Mouse (Mus musculus): ENCODE data around the gene Ckap2. TPM values are rescaled to one million over a fixed set of nuclear protein-coding genes. Genes with fewer than 3 reads are reported as not detected.

Ckap2 gene
- polyA plus RNA-seq, 1 experiment: 168 TPM

GRCm38 (mm10) chr8:22132062-22132461, 53.6 kb downstream of the Ckap2 start:
- no peak overlapping the region for H3K4me3 ChIP-seq (ENCODE audit: low read depth, low read length)
- H3K27ac ChIP-seq (ENCODE audit: insufficient read depth, low read length): no peak overlapping the region
- H3K36me3 ChIP-seq (ENCODE audit: control insufficient read depth, insufficient read depth, low read length, poor library complexity, severe bottlenecking): no peaks in the 10 kb centered on the region
- no peak overlapping the region for H3K9ac ChIP-seq (ENCODE audit: low read depth, poor library complexity, severe bottlenecking)
- H3K9me3 ChIP-seq (replicated peaks; ENCODE audit: control insufficient read depth, insufficient read depth, low read length, poor library complexity, severe bottlenecking): no peaks in the 10 kb centered on the region
- H3K4me1 ChIP-seq (ENCODE audit: control insufficient read depth, insufficient read depth, low read length): peaks cover 4% of the 10 kb centered on the region
- no peaks in the 10 kb centered on the region for H3K27me3 ChIP-seq (ENCODE audit: control insufficient read depth, insufficient read depth, low read length, poor library complexity, severe bottlenecking)
- TF ChIP-seq CTCF (IDR thresholded peaks at IDR 0.05; ENCODE audit: low read depth, low read length): no peak
- no peak for TF ChIP-seq EP300 (IDR thresholded peaks at IDR 0.05; ENCODE audit: insufficient read depth, low read depth, low read length)
- TF ChIP-seq POLR2A (IDR thresholded peaks at IDR 0.05; ENCODE audit: insufficient read depth, low read length): no peak

- H3K27me3 ChIP-seq (ENCODE audit: control insufficient read depth, insufficient read depth, low read length, poor library complexity, severe bottlenecking): no peaks in the 10 kb centered on the region
- H3K9ac ChIP-seq (ENCODE audit: low read depth, poor library complexity, severe bottlenecking): peak within 1 kb of the TSS; percentile 20
- H3K4me1 ChIP-seq (ENCODE audit: control insufficient read depth, insufficient read depth, low read length): no peaks in the 10 kb centered on the region
- H3K4me3 ChIP-seq (ENCODE audit: low read depth, low read length): peak within 1 kb of the TSS; percentile 68
- H3K36me3 ChIP-seq (ENCODE audit: control insufficient read depth, insufficient read depth, low read length, poor library complexity, severe bottlenecking): no peaks in the 10 kb centered on the region
- H3K9me3 ChIP-seq (replicated peaks; ENCODE audit: control insufficient read depth, insufficient read depth, low read length, poor library complexity, severe bottlenecking): no peaks in the 10 kb centered on the region
- TF ChIP-seq POLR2A (IDR thresholded peaks at IDR 0.05; ENCODE audit: insufficient read depth, low read length) (no peak), EP300 (IDR thresholded peaks at IDR 0.05; ENCODE audit: insufficient read depth, low read depth, low read length) (no peak), CTCF (IDR thresholded peaks at IDR 0.05; ENCODE audit: low read depth, low read length) (peak; percentile 55)
- H3K27ac ChIP-seq (ENCODE audit: insufficient read depth, low read length): peak within 1 kb of the TSS; percentile 37; the same call in 1 of the 2 replicates
These were observed 61.1 kb downstream of the Ckap2 start, which contains the start of gene Nek5 for GRCm38 (mm10) chr8:22124220-22125152. Nek5 (minus strand) TSS chr8:22125053.

Other genes starting within 250 kb of the Ckap2 start
- not detected in 2 replicates for gene Defb35, start 247.5 kb downstream of the Ckap2 start, polyA plus RNA-seq (2011; ENCODE audit: insufficient read depth, insufficient read length, low read depth, missing spikeins)
- not detected in 2 replicates for gene Defb13, start 239.1 kb downstream of the Ckap2 start, polyA plus RNA-seq (2011; ENCODE audit: insufficient read depth, insufficient read length, low read depth, missing spikeins)
- not detected in 2 replicates for gene Fam90a1a, start 227.1 kb downstream of the Ckap2 start, polyA plus RNA-seq (2011; ENCODE audit: insufficient read depth, insufficient read length, low read depth, missing spikeins)
- not detected in 2 replicates for gene Ccdc70, start 216.0 kb downstream of the Ckap2 start, polyA plus RNA-seq (2011; ENCODE audit: insufficient read depth, insufficient read length, low read depth, missing spikeins)
- gene Atp7b, start 125.5 kb downstream of the Ckap2 start, polyA plus RNA-seq (2011; ENCODE audit: insufficient read depth, insufficient read length, low read depth, missing spikeins): 2.1 and 2.5 TPM in 2 replicates
- 24.2 and 28.5 TPM in 2 replicates for gene Alg11, start 125.1 kb downstream of the Ckap2 start, polyA plus RNA-seq (2011; ENCODE audit: insufficient read depth, insufficient read length, low read depth, missing spikeins)
- gene Nek5, start 60.8 kb downstream of the Ckap2 start, polyA plus RNA-seq (2011; ENCODE audit: insufficient read depth, insufficient read length, low read depth, missing spikeins): 0.66 and 0.79 TPM in 2 replicates
- gene Nek3, start 19.4 kb downstream of the Ckap2 start, polyA plus RNA-seq (2011; ENCODE audit: insufficient read depth, insufficient read length, low read depth, missing spikeins): 8.4 and 11.2 TPM in 2 replicates
- 52.4 and 55.7 TPM in 2 replicates for gene Vps36, start 7.0 kb upstream of the Ckap2 start, polyA plus RNA-seq (2011; ENCODE audit: insufficient read depth, insufficient read length, low read depth, missing spikeins)
- 0.63 and 0.91 TPM in 2 replicates for gene Thsd1, start 41.5 kb upstream of the Ckap2 start, polyA plus RNA-seq (2011; ENCODE audit: insufficient read depth, insufficient read length, low read depth, missing spikeins)
- not detected in 2 replicates for gene Tpte, start 97.6 kb upstream of the Ckap2 start, polyA plus RNA-seq (2011; ENCODE audit: insufficient read depth, insufficient read length, low read depth, missing spikeins)
- 18.5 and 21.6 TPM in 2 replicates for gene Slc25a15, start 212.8 kb upstream of the Ckap2 start, polyA plus RNA-seq (2011; ENCODE audit: insufficient read depth, insufficient read length, low read depth, missing spikeins)
- gene Mrps31, start 225.5 kb upstream of the Ckap2 start, polyA plus RNA-seq (2011; ENCODE audit: insufficient read depth, insufficient read length, low read depth, missing spikeins): 46.3 and 48.9 TPM in 2 replicates

All from ES-Bruce4 (cell line).